Mouse (Mus musculus): ENCODE results near the gene Mdh1b. TPM values are rescaled to one million over a fixed set of nuclear protein-coding genes. Genes with fewer than 3 reads are reported as not detected.

Gene Mdh1b
- total RNA-seq, 1 experiment from 2014 or later, result not detected

- no peak for ATAC-seq (replicated peaks in 1 of 2; ENCODE audit: insufficient read depth in 1 of 2, low FRiP score in 2 of 2, low TSS enrichment in 1 of 2, low read depth in 1 of 2, poor library complexity in 2 of 2, severe bottlenecking in 2 of 2)
These were observed 61.9 kb downstream of the Mdh1b start for GRCm38 (mm10) chr1:63667949-63668851.

- ATAC-seq (replicated peaks in 1 of 2; ENCODE audit: insufficient read depth in 1 of 2, low FRiP score in 2 of 2, low TSS enrichment in 1 of 2, low read depth in 1 of 2, poor library complexity in 2 of 2, severe bottlenecking in 2 of 2), result no peak
These were observed 62.7 kb downstream of the Mdh1b start for GRCm38 (mm10) chr1:63667201-63667948.

GRCm38 (mm10) chr1:63666089-63666488 lies 64.0 kb downstream of the Mdh1b start:
- ATAC-seq (replicated peaks in 1 of 2; ENCODE audit: insufficient read depth in 1 of 2, low FRiP score in 2 of 2, low TSS enrichment in 1 of 2, low read depth in 1 of 2, poor library complexity in 2 of 2, severe bottlenecking in 2 of 2), result no peak

GRCm38 (mm10) chr1:63659591-63659990 lies 70.5 kb downstream of the Mdh1b start:
- peak; percentile 67 to 72; a peak in 3 of 4 replicates for ATAC-seq (replicated peaks in 1 of 2; ENCODE audit: insufficient read depth in 1 of 2, low FRiP score in 2 of 2, low TSS enrichment in 1 of 2, low read depth in 1 of 2, poor library complexity in 2 of 2, severe bottlenecking in 2 of 2)

GRCm38 (mm10) chr1:63658016-63658415 lies 72.1 kb downstream of the Mdh1b start:
- peak; percentile 71 for ATAC-seq (replicated peaks in 1 of 2; ENCODE audit: insufficient read depth in 1 of 2, low FRiP score in 2 of 2, low TSS enrichment in 1 of 2, low read depth in 1 of 2, poor library complexity in 2 of 2, severe bottlenecking in 2 of 2)

Other genes starting within 250 kb of the Mdh1b start
- gene Gm39653, start 114.3 kb downstream of the Mdh1b start, total RNA-seq (2017), result not detected in 2 replicates
- not detected in 2 replicates for gene Dytn, start 43.4 kb downstream of the Mdh1b start, total RNA-seq (2017)
- gene Fastkd2, start 296 bp upstream of the Mdh1b start, total RNA-seq (2017), result 28.6 and 32.8 TPM in 2 replicates
- not detected in 2 replicates for gene 4933402D24Rik, start 38.9 kb upstream of the Mdh1b start, total RNA-seq (2017)

All from hematopoietic stem cell, adult 5-6 weeks (primary cell).